Mouse (Mus musculus) cerebellum, adult 2 months (tissue): ENCODE measurements at regions not wholly inside any gene's neighbourhood (a gene's known extent, or its start where the extent isn't known, plus 50 kb on each side); places are given as distances from the start of the nearest gene placed in this dataset.
A peak's percentile ranks its signal among the peaks of the same experiment; 100 is the strongest.

Experiments
- DNase-seq, 2 experiments: peaks; one replicate each; pipeline ENCODE4 v3.0.0; 2021
- H3K27ac ChIP-seq: fragments of 200-500 bp; 2 replicates; pipeline ENCODE4 v1.5.1; 2012; ENCODE audit warnings: low read length, control low read depth, inconsistent platforms; ENCODE audit not compliant: insufficient read depth
- H3K27me3 ChIP-seq: fragments of 200-500 bp; 2 replicates; pipeline ENCODE4 v1.6.1; 2012; ENCODE audit warnings: inconsistent platforms, mild to moderate bottlenecking, low read length, moderate library complexity; ENCODE audit not compliant: control insufficient read depth, insufficient read depth
- H3K4me1 ChIP-seq: fragments of 200-500 bp; 2 replicates; pipeline ENCODE4 v1.6.1; 2011; ENCODE audit warnings: low read length; ENCODE audit not compliant: control insufficient read depth, insufficient read depth
- H3K4me3 ChIP-seq: fragments of 200-500 bp; replicated peaks from 2 replicates; pipeline ENCODE3; 2011; ENCODE audit warnings: mild to moderate bottlenecking, low read depth, low read length, control low read depth; ENCODE audit not compliant: insufficient read depth
- CTCF ChIP-seq: fragments of 200-500 bp; IDR thresholded peaks from 2 replicates; pipeline ENCODE4 v1.5.1; 2011; ENCODE audit warnings: low read depth, mild to moderate bottlenecking, control low read depth, low read length, moderate library complexity, borderline replicate concordance; ENCODE audit not compliant: insufficient read depth
- POLR2A ChIP-seq: fragments of 200-500 bp; IDR thresholded peaks from 2 replicates; pipeline ENCODE4 v1.6.1; 2011; ENCODE audit warnings: low read length, control low read depth, borderline replicate concordance; ENCODE audit not compliant: insufficient read depth
- WGBS: fragments of 180-500 bp; shearing (Covaris S2); methylation state at CpG from one replicate; pipeline ENCODE4 v1.1.7; 2018; 5-methylcytosine and 5-hydroxymethylcytosine counted together

GRCm38 (mm10) chr16:5467587-5467986 is 211.8 kb upstream of the Eef2kmt start:
- no peak overlapping the region for H3K4me3 ChIP-seq
- peak; percentile 21 to 38 for DNase-seq
- H3K27me3 ChIP-seq: no peaks in the 10 kb centered on the region
- TF ChIP-seq POLR2A (no peak), CTCF (peak; percentile 66)
- 8% methylated on average over 3 of the region's 3 CpGs for WGBS
- no peak overlapping the region for H3K27ac ChIP-seq
- no peaks in the 10 kb centered on the region for H3K4me1 ChIP-seq

- WGBS: 77% methylated on average over 2 of the region's 2 CpGs
- no peak for DNase-seq
- no peak overlapping the region for H3K27ac ChIP-seq
Measured at GRCm38 (mm10) chr16:5466760-5467159, 211.0 kb upstream of the Eef2kmt start.

GRCm38 (mm10) chr16:5455352-5455965 is 199.7 kb upstream of the Eef2kmt start:
- 29% methylated on average over 5 of the region's 5 CpGs for WGBS
- H3K27me3 ChIP-seq: no peaks in the 10 kb centered on the region; the same call in 1 of the 2 replicates
- H3K27ac ChIP-seq: no peak overlapping the region
- no peak for DNase-seq
- H3K4me1 ChIP-seq: no peaks in the 10 kb centered on the region
- no peak overlapping the region for H3K4me3 ChIP-seq
- TF ChIP-seq POLR2A (no peak), CTCF (no peak)

More at GRCm38 (mm10) chr16:5466760-5467159, 211.0 kb upstream of the Eef2kmt start:
- Histone ChIP-seq H3K4me3 (no peak overlapping the region), H3K27me3 (no peaks in the 10 kb centered on the region), H3K4me1 (no peaks in the 10 kb centered on the region)
- TF ChIP-seq POLR2A (no peak), CTCF (no peak)

DNA sequence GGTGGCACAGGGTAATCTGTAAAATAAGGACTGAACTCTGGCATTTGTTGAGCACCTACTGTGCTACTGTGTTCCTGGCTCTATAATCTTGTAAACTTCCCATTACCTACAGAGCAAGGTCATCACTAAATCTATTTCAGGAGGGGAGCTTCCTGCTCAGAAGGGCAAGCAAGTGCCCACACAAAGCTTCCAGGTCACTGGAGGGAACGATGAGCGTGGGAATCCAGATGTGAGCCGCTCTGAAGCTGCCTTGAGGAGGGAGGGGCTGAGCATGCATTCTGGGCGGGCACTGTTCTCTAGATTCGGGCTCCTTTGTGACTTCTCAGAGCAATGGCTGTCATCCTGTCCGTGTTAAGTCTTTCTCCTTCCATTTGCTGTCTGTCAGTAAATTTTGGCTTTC is 198.5 kb upstream of the Eef2kmt start:
- Histone ChIP-seq H3K27ac (no peak overlapping the region), H3K27me3 (no peaks in the 10 kb centered on the region; the same call in 1 of the 2 replicates), H3K4me3 (no peak overlapping the region), H3K4me1 (no peaks in the 10 kb centered on the region)
- 29% methylated on average over 6 of the region's 6 CpGs for WGBS
- DNase-seq: no peak
- TF ChIP-seq CTCF (no peak), POLR2A (no peak)

DNA sequence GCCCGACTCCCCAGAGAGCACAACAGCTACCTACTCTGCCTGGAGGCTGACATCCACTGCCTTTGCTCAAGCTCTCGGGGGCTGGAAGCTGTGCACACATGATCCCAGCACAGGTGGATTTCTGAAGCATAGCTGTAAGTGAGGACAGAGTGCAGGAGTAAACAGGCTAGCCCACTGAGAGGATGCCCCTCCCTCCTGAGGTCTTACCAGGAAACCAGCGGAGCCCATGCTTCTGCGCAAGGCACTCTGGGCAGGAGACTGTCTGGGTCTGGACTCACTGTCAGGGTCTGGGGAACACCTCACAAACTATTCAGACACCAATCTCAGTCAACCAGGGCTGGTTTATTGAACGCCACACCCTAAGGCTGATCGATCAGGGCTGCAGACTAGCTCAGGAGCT is 197.2 kb upstream of the Eef2kmt start:
- 86% methylated on average over 6 of the region's 6 CpGs for WGBS
- DNase-seq: no peak
- Histone ChIP-seq H3K4me3 (no peak overlapping the region), H3K27me3 (no peaks in the 10 kb centered on the region; the same call in 1 of the 2 replicates), H3K4me1 (no peaks in the 10 kb centered on the region), H3K27ac (no peak overlapping the region)
- TF ChIP-seq CTCF: no peak
- TF ChIP-seq POLR2A: no peak

GRCm38 (mm10) chr16:5445776-5446175 is 190.0 kb upstream of the Eef2kmt start:
- no peak for DNase-seq
- Histone ChIP-seq H3K4me1 (no peaks in the 10 kb centered on the region), H3K27me3 (no peaks in the 10 kb centered on the region), H3K27ac (no peak overlapping the region), H3K4me3 (no peak overlapping the region)
- WGBS: 69% methylated on average over 6 of the region's 6 CpGs
- TF ChIP-seq CTCF (no peak), POLR2A (no peak)

DNA sequence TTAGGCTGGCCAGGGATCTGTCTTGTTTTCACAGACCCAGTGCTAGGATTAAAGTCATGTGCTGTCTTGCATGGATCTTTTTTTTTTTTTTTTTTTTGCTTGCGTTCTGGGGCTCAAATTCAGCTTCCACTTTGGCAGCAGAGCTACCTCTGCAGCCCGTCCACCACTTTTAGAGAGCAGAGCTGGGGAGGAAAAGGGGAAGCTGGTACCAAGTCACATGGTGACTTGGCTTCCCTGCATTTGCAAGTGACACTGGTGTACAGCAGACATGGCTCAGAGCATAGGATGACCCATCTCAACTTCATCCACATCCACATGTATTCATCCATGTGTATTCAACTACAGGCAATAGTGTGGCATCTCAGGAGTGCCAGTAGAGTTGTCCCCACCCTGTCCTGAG is 189.0 kb upstream of the Eef2kmt start:
- H3K4me1 ChIP-seq: no peaks in the 10 kb centered on the region
- DNase-seq: no peak
- H3K27ac ChIP-seq: no peak overlapping the region
- H3K27me3 ChIP-seq: no peaks in the 10 kb centered on the region
- 73% methylated on average over 2 of the region's 2 CpGs for WGBS
- TF ChIP-seq POLR2A (no peak), CTCF (no peak)
- H3K4me3 ChIP-seq: no peak overlapping the region

DNA sequence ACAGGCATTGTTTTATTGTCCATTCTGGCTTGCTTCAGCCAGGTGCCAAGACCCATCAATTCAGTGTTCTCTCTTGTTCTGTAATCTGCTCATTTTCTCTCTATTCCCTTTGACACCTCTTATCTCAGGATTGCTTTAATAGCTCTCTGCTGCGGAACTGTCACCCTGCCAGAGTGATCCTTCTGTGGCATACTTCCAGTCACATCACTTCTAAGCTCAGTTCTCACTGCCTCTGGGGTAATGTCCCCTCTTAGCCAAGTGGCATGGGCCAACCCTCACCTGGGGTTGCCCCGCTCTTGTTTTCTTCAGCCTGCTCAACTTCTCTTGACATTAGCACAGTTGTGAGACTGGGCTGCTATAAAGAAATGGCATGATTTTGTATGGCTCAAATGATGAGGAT is 183.9 kb upstream of the Eef2kmt start:
- Histone ChIP-seq H3K4me1 (no peaks in the 10 kb centered on the region), H3K4me3 (no peak overlapping the region), H3K27ac (no peak overlapping the region), H3K27me3 (no peaks in the 10 kb centered on the region)
- WGBS: 43% methylated on average over 2 of the region's 2 CpGs
- TF ChIP-seq POLR2A (no peak), CTCF (no peak)
- no peak for DNase-seq
